Mouse (Mus musculus) CH12.LX (cell line): ENCODE results near the gene Arih2. TPM values are rescaled to one million over a fixed set of nuclear protein-coding genes. Genes with fewer than 3 reads are reported as not detected.
"Not testable (repeated sequence)": the region's sequence is repeated elsewhere in the genome, so short reads cannot be mapped to it uniquely, and the experiment has no call there.

Source experiments
- DNase-seq: peaks from one replicate; pipeline ENCODE4 v3.0.0-alpha.2; 2013; ENCODE audit errors: extremely low read depth
- H3K27ac ChIP-seq: 2 replicates; pipeline ENCODE4 v1.5.1; 2012; ENCODE audit warnings: low read depth, mild to moderate bottlenecking, control low read depth, moderate library complexity; ENCODE audit not compliant: insufficient read depth
- H3K27me3 ChIP-seq: replicated peaks from 2 replicates; pipeline ENCODE3; 2012; ENCODE audit warnings: inconsistent platforms
- H3K36me3 ChIP-seq, 2 experiments: replicated peaks in 1 of 2; 2 replicates each; pipeline versions ENCODE3 to v1.6.1; 2012; ENCODE audit warnings: inconsistent platforms in 1 of 2, low read length in 1 of 2, mild to moderate bottlenecking in 1 of 2, mixed read lengths in 1 of 2, moderate library complexity in 1 of 2; ENCODE audit not compliant: control insufficient read depth in 1 of 2, insufficient read depth in 1 of 2
- H3K4me1 ChIP-seq, 2 experiments: 2 replicates each; pipeline ENCODE4 v1.6.1; 2012; ENCODE audit warnings: inconsistent platforms in 1 of 2, moderate library complexity in 1 of 2; ENCODE audit not compliant: insufficient read depth in 2 of 2, control insufficient read depth in 1 of 2
- H3K4me2 ChIP-seq: 2 replicates; pipeline ENCODE4 v1.6.1; 2012; ENCODE audit warnings: low read depth, mild to moderate bottlenecking, control low read depth; ENCODE audit not compliant: poor library complexity, insufficient read depth, severe bottlenecking
- H3K4me3 ChIP-seq, 3 experiments: fragments of 150-350 bp in 1 of 3; sonication (generic) in 1 of 3; replicated peaks in 1 of 3; 2 replicates each; pipeline versions ENCODE3 to v1.5.1; 2011 to 2012; ENCODE audit warnings: low read depth in 2 of 3, low read length in 2 of 3, mild to moderate bottlenecking in 2 of 3, moderate library complexity in 2 of 3, control low read depth in 1 of 3, improper control_type of control experiment in 1 of 3, inconsistent platforms in 1 of 3, mixed read lengths in 1 of 3; ENCODE audit not compliant: poor library complexity in 1 of 3
- H3K79me2 ChIP-seq: replicated peaks from 2 replicates; pipeline ENCODE4 v1.6.1; 2012; ENCODE audit warnings: mild to moderate bottlenecking, moderate library complexity; ENCODE audit not compliant: control insufficient read depth, poor library complexity, insufficient read depth, severe bottlenecking; ENCODE audit errors: extremely low read depth
- H3K9ac ChIP-seq: 2 replicates; pipeline ENCODE4 v1.6.1; 2012; ENCODE audit warnings: low read depth, mild to moderate bottlenecking, control low read depth, moderate library complexity; ENCODE audit not compliant: insufficient read depth
- H3K9me3 ChIP-seq: replicated peaks from 2 replicates; pipeline ENCODE3; 2012; ENCODE audit warnings: low read length, inconsistent platforms, mixed read lengths
- BHLHE40 ChIP-seq: IDR thresholded peaks from 2 replicates; pipeline ENCODE4 v1.6.1; 2011; ENCODE audit warnings: mild to moderate bottlenecking, low read depth, low read length, improper control_type of control experiment
- CTCF ChIP-seq, 2 experiments: IDR thresholded peaks in 1 of 2; conservative IDR thresholded peaks in 1 of 2; 2 replicates each; pipeline ENCODE4 v1.5.1; 2011 to 2012; ENCODE audit warnings: low read depth in 2 of 2, low read length in 2 of 2, improper control_type of control experiment in 1 of 2, inconsistent platforms in 1 of 2, mild to moderate bottlenecking in 1 of 2, moderate library complexity in 1 of 2
- GABPA ChIP-seq: IDR thresholded peaks from 2 replicates; pipeline ENCODE4 v1.6.1; 2012; ENCODE audit warnings: low read depth, low read length, improper control_type of control experiment, inconsistent platforms; ENCODE audit not compliant: insufficient replicate concordance
- HCFC1 ChIP-seq: IDR thresholded peaks from 2 replicates; pipeline ENCODE4 v1.6.1; 2012; ENCODE audit warnings: low read depth, mild to moderate bottlenecking, inconsistent platforms, low read length, improper control_type of control experiment
- IRF4 ChIP-seq: IDR thresholded peaks from 2 replicates; pipeline ENCODE4 v1.6.1; 2014; ENCODE audit warnings: low read depth, mild to moderate bottlenecking, inconsistent platforms, low read length, improper control_type of control experiment
- MXI1 ChIP-seq: IDR thresholded peaks from 2 replicates; pipeline ENCODE4 v1.6.1; 2011; ENCODE audit warnings: mild to moderate bottlenecking, low read depth, low read length, improper control_type of control experiment
- NELFE ChIP-seq: IDR thresholded peaks from 2 replicates; pipeline ENCODE4 v1.6.1; 2011; ENCODE audit warnings: low read depth, low read length, improper control_type of control experiment
- NRF1 ChIP-seq: IDR thresholded peaks from 2 replicates; pipeline ENCODE4 v1.6.1; 2014; ENCODE audit warnings: low read depth, mild to moderate bottlenecking, inconsistent platforms, low read length, improper control_type of control experiment, moderate library complexity
- POLR2A ChIP-seq: IDR thresholded peaks from 2 replicates; pipeline ENCODE4 v1.6.1; 2011; ENCODE audit warnings: low read depth, mild to moderate bottlenecking, improper control_type of control experiment, low read length
- SIN3A ChIP-seq: IDR thresholded peaks from 2 replicates; pipeline ENCODE4 v1.6.1; 2012; ENCODE audit warnings: low read length, improper control_type of control experiment, inconsistent platforms
- ZC3H11A ChIP-seq: IDR thresholded peaks from 2 replicates; pipeline ENCODE4 v1.6.1; 2012; ENCODE audit warnings: low read depth, mild to moderate bottlenecking, inconsistent platforms, low read length, improper control_type of control experiment
- ZKSCAN1 ChIP-seq: IDR thresholded peaks from 2 replicates; pipeline ENCODE4 v1.6.1; 2012; ENCODE audit warnings: low read depth, inconsistent platforms, low read length, improper control_type of control experiment, borderline replicate concordance
- dilution Hi-C: fragments of 300-500 bp; cut with MboI; formaldehyde crosslinking; loops from 2 replicates; pipeline ENCODE4 v1.14.3; 2020; ENCODE audit warnings: low sequenced_read_pairs; ENCODE audit not compliant: extremely low pct_unique_long_range_greater_than_20kb, extremely low pct_ligation_motif_present
- in situ Hi-C: fragments of 300-500 bp; cut with MboI; formaldehyde crosslinking; loops from 3 replicates; pipeline ENCODE4 v1.14.3; 2019; ENCODE audit warnings: low sequenced_read_pairs, low pct_ligation_motif_present, low pct_unique_long_range_greater_than_20kb, mixed read lengths
- polyA plus RNA-seq: library from polyadenylated mRNA; unstranded; fragments of >175 nt; gene quantifications from 2 replicates; pipeline ENCODE4 v1.2.1, GENCODE M21; 2012; ENCODE audit warnings: low read depth; ENCODE audit not compliant: insufficient read length
- total RNA-seq, 2 experiments: library from RNA; depleted of rRNA; stranded (reverse); fragments of 300-350 nt in 1 of 2; fragments of >200 nt in 1 of 2; gene quantifications; 2 replicates each; pipeline ENCODE4 v1.2.3; 2012 to 2014

Gene Arih2
- total and polyA plus RNA-seq, 3 experiments: 29.0 to 35.3 (median 33.5) TPM

DNA sequence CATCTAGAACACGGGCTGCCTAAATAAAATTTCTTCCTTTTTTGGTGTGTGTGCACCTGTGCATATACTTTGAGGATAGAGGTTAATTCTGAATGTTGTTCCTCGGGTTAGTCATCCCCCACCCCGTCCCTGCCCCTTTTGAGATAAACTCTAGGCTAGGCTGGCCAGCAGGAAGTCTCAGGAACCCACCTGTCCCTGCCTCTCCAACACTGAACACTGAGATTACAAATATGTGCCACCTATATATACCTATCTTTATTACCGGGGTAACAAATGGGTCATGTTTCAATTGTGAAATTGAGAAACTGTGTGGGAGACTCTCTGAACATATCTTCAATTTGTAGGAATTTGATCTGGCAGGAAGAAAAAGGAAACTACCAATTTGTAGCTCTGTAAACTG lies 40.3 kb downstream of the Arih2 start:
- dilution Hi-C loops: no loop called here
- no peaks in the 10 kb centered on the region for H3K79me2 ChIP-seq
- H3K36me3 ChIP-seq: peaks cover 68 to 89% of the 10 kb centered on the region in 2 experiments
- no peak overlapping the region for H3K4me2 ChIP-seq
- no peak overlapping the region for H3K4me3 ChIP-seq
- in situ Hi-C loops: no loop called here
- H3K9me3 ChIP-seq: no peaks in the 10 kb centered on the region
- DNase-seq: no peak
- no peak overlapping the region for H3K27ac ChIP-seq
- TF ChIP-seq CTCF (conservative IDR thresholded peaks at IDR 0.05 in 1 of 2, IDR thresholded peaks at IDR 0.05 in 1 of 2; ENCODE audit: low read depth in 2 of 2, low read length in 2 of 2) (no peak), MXI1 (no peak), NELFE (no peak), ZKSCAN1 (no peak), NRF1 (no peak), ZC3H11A (no peak)
- no peaks in the 10 kb centered on the region for H3K27me3 ChIP-seq
- H3K4me1 ChIP-seq: peaks cover 0 to 6% of the 10 kb centered on the region in 2 experiments; a peak in 1 of 4 replicates
- no peak overlapping the region for H3K9ac ChIP-seq

DNA sequence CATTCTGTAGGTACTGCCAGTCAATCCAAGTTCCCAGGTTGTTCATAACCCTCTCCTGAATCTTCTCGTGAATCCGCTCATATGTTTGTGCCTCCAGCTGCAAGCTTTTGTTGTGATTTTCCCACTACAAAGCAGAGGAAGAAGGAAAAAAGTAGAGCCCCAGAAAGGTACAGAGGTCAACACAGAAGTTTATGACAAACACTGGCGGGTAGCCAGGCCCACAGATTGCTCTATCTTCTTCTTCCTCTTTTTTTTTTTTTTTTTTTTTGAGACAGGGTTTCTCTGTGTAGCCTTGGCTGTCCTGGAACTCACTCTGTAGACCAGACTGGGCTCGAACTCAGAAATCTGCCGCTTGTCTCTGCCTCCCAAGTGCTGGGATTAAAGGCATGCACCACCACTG lies 41.3 kb downstream of the Arih2 start:
- dilution Hi-C loops, H3K9me3 ChIP-seq, in situ Hi-C loops, H3K27ac ChIP-seq, H3K4me1 ChIP-seq, H3K79me2 ChIP-seq, H3K4me3 ChIP-seq, H3K9ac ChIP-seq, H3K4me2 ChIP-seq, H3K27me3 ChIP-seq, DNase-seq: not testable (repeated sequence)
- H3K36me3 ChIP-seq: peaks cover 68 to 89% of the 10 kb centered on the region in 2 experiments

DNA sequence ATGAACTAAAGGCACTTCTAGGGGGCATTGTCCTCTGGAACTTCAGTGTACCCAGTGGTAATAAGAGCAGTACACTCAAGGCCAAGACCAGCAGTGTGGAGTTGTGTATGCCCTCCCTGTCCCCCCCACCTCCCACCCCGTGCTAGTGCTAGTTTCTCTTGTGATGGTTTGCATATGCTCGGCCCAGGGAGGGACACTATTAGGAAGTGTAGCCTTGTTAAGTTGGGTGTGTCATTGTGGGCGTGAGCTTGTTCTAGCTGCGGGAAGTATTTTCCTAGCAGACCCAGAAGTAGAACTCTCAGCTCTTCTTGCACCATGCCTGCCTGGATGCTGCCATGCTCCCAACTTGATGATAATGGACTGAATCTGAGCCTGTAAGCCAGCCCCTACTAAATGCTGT lies 47.2 kb downstream of the Arih2 start:
- no peak overlapping the region for H3K9ac ChIP-seq
- no peak overlapping the region for H3K4me3 ChIP-seq
- no peaks in the 10 kb centered on the region for H3K79me2 ChIP-seq
- dilution Hi-C loops (no loop called here), in situ Hi-C loops (no loop called here)
- peaks cover 29 to 47% of the 10 kb centered on the region in 2 experiments for H3K36me3 ChIP-seq
- H3K4me2 ChIP-seq: no peak overlapping the region
- H3K27me3 ChIP-seq: no peaks in the 10 kb centered on the region
- TF ChIP-seq BHLHE40: no peak
- no peak for TF ChIP-seq GABPA
- TF ChIP-seq POLR2A: no peak
- no peak for TF ChIP-seq SIN3A
- TF ChIP-seq HCFC1: no peak
- TF ChIP-seq IRF4: no peak
- no peak overlapping the region for H3K27ac ChIP-seq
- DNase-seq: no peak
- H3K4me1 ChIP-seq: 0 out of 4 replicates have a peak, but pooled peaks cover 0 to 3% of the 10 kb centered on the region in 2 experiments
- no peaks in the 10 kb centered on the region for H3K9me3 ChIP-seq
